In the genomic region with DNA sequence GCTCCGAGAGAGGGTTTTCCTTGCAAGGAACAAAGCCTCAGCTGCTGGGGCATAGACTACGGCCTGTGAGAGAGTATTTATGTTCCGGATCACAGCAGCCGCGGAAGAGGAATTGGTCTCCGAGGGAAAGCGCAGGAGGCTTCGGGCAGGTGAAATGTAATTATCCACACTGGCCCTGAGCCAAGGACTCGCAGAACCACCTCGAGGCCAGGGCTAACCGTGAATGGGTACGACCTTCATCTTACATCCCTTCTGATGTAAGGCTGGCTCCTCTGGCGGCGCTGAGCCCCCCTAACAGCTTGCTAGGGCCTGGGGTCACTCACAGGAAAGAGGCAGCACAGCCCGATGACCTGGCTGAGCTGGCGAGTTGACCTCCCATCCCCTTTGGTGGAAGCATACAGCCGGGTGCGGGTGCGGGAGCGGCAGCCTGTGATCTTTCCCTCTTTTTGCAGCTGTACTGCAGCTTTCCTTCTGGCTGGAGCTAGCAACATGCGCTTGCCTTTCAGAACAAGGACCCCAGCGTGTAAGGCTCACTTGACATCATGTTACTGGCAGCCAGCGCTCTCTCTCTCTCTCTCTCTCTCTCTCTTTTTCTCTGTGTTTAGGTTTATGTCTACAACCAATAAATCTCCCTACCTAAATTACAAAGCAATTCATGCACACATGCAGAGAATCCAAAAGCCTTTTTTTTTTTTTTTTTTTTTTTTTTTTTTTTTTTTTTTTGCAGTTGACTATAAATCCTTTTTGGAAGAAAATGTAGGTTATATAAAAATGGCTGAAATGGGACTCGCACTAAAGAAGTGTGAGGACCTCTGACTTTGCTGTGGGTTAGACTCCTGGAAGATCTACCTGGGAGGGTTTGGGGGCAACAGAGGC, we compare ENCODE assay signal across 10 mouse cellular contexts. TPM values are rescaled to one million over a fixed set of nuclear protein-coding genes. Genes with fewer than 3 reads are reported as not detected.
DNase-seq lines count a peak whose midpoint lies in the region; ATAC-seq and TF ChIP-seq lines count a peak whose summit lies in the region.
"Had no signal": no experiment of that assay in that cellular context is flagged by ENCODE, and none has a peak within 500 bp of the region (broad histone marks: within the 10 kb centered on the region; RNA-seq: fewer than 3 reads in every experiment).

No protein-coding gene starts in this region.

- no peaks in the 10 kb centered on the region for H3K36me3 ChIP-seq in kidney, embryonic 16.5 days (ENCODE audit: insufficient read depth, low read length)
- H3K36me3 ChIP-seq in hindbrain, embryonic 14.5 days (replicated peaks; ENCODE audit: control insufficient read depth, insufficient read depth) = no peaks in the 10 kb centered on the region
- no peaks in the 10 kb centered on the region for H3K36me3 ChIP-seq in neural tube, embryonic 11.5 days (ENCODE audit: control insufficient read depth, insufficient read depth, low read length)
- H3K36me3 ChIP-seq in thymus, adult 2 months (ENCODE audit: control insufficient read depth, insufficient read depth, low read length) = no peaks in the 10 kb centered on the region

- peak overlapping the region; percentile 57 for H3K4me2 ChIP-seq in kidney, embryonic 16.5 days (replicated peaks; ENCODE audit: low read depth, low read length)
- peak overlapping the region; percentile 33 for H3K4me2 ChIP-seq in hindbrain, embryonic 14.5 days (replicated peaks)
- peak overlapping the region; percentile 23 for H3K4me2 ChIP-seq in neural tube, embryonic 11.5 days (ENCODE audit: low read depth)

- no peaks in the 10 kb centered on the region for H3K9me3 ChIP-seq in kidney, embryonic 16.5 days (ENCODE audit: low read length)
- no peaks in the 10 kb centered on the region for H3K9me3 ChIP-seq in hindbrain, embryonic 14.5 days (ENCODE audit: control insufficient read depth, low read length)
- no peaks in the 10 kb centered on the region for H3K9me3 ChIP-seq in neural tube, embryonic 11.5 days (ENCODE audit: control insufficient read depth, low read length)

- no peak for TF ChIP-seq CTCF in thymus, adult 2 months (IDR thresholded peaks at IDR 0.05; ENCODE audit: borderline replicate concordance, control insufficient read depth, extremely low read depth, insufficient read depth, low read length, poor library complexity)

- H3K9ac ChIP-seq in kidney, embryonic 16.5 days (replicated peaks; ENCODE audit: low read length) = peak overlapping the region; percentile 60
- H3K9ac ChIP-seq in hindbrain, embryonic 14.5 days = peak overlapping the region; percentile 16; the same call in 1 of the 2 replicates
- H3K9ac ChIP-seq in neural tube, embryonic 11.5 days (ENCODE audit: low read length) = peak overlapping the region; percentile 41

- WGBS in kidney, embryonic 16.5 days = 19% methylated on average over 24 of the region's 24 CpGs
- WGBS in hindbrain, embryonic 14.5 days = 34% methylated on average over 24 of the region's 24 CpGs
- WGBS in neural tube, embryonic 11.5 days = 43% methylated on average over 24 of the region's 24 CpGs
- WGBS in thymus, adult 2 months = 89% methylated on average over 24 of the region's 24 CpGs

- H3K27me3 ChIP-seq in kidney, embryonic 16.5 days (ENCODE audit: insufficient read depth, low read length) = no peaks in the 10 kb centered on the region; the same call in 1 of the 2 replicates
- H3K27me3 ChIP-seq in hindbrain, embryonic 14.5 days (ENCODE audit: control insufficient read depth, insufficient read depth, low read length) = no peaks in the 10 kb centered on the region
- H3K27me3 ChIP-seq in neural tube, embryonic 11.5 days (ENCODE audit: control insufficient read depth, insufficient read depth, low read length) = no peaks in the 10 kb centered on the region
- no peaks in the 10 kb centered on the region for H3K27me3 ChIP-seq in thymus, adult 2 months (ENCODE audit: control insufficient read depth, insufficient read depth, low read length)
- H3K27me3 ChIP-seq: Patski had no signal

- H3K4me3 ChIP-seq in kidney, embryonic 16.5 days (ENCODE audit: low read length) = peak overlapping the region; percentile 35
- no peak overlapping the region for H3K4me3 ChIP-seq in hindbrain, embryonic 14.5 days (replicated peaks; ENCODE audit: low read length)
- no peak overlapping the region for H3K4me3 ChIP-seq in neural tube, embryonic 11.5 days (ENCODE audit: low read depth, low read length)
- no peak overlapping the region for H3K4me3 ChIP-seq in thymus, adult 2 months (ENCODE audit: control insufficient read depth, insufficient read depth, low read length)
- H3K4me3 ChIP-seq: erythroblast, embryonic 14.5 days had no signal

- peak; percentile 57 for ATAC-seq in kidney, embryonic 16.5 days (ENCODE audit: low FRiP score, low TSS enrichment)
- ATAC-seq in hindbrain, embryonic 14.5 days (ENCODE audit: low FRiP score) = peak; percentile 40; the same call in 1 of the 2 replicates
- ATAC-seq in neural tube, embryonic 11.5 days (ENCODE audit: insufficient read depth, low FRiP score, low TSS enrichment) = peak; percentile 23; the same call in 1 of the 2 replicates
- ATAC-seq in frontal cortex, adult (ENCODE audit: low TSS enrichment) = no peak
- ATAC-seq: Patski had no signal

- no peak for TF ChIP-seq POLR2A in thymus, adult 2 months (IDR thresholded peaks at IDR 0.05; ENCODE audit: control insufficient read depth, extremely low read depth, insufficient read depth, low read length, poor library complexity)

- intact Hi-C loops in left cerebral cortex, postnatal 25 days (cut with DNase I) = no loop called here

- DNase-seq in kidney, adult 9 months = no peak
- DNase-seq in embryo, embryonic 11 days = peak; percentile 55
- peak; percentile 31 for DNase-seq in hindbrain, embryonic 14.5 days (ENCODE audit: low spot score)
- DNase-seq in neural tube, embryonic 11.5 days (ENCODE audit: low spot score) = peak; percentile 48
- no peak for DNase-seq in thymus, adult 2 months
- no peak for DNase-seq in left cerebral cortex, postnatal 25 days (ENCODE audit: low spot score in 2 of 2)

- H3K4me1 ChIP-seq in kidney, embryonic 16.5 days (ENCODE audit: insufficient read depth, low read length) = peaks cover 6% of the 10 kb centered on the region; the same call in 1 of the 2 replicates
- H3K4me1 ChIP-seq in hindbrain, embryonic 14.5 days (replicated peaks; ENCODE audit: control insufficient read depth, insufficient read depth, low read length) = peaks cover 7% of the 10 kb centered on the region
- H3K4me1 ChIP-seq in neural tube, embryonic 11.5 days (ENCODE audit: control insufficient read depth, insufficient read depth, low read length) = no peaks in the 10 kb centered on the region
- no peaks in the 10 kb centered on the region for H3K4me1 ChIP-seq in thymus, adult 2 months (replicated peaks; ENCODE audit: control insufficient read depth, insufficient read depth, low read length)

- H3K27ac ChIP-seq in kidney, embryonic 16.5 days (ENCODE audit: low read length) = 0 out of 2 replicates have a peak overlapping the region, but pooled peaks have one; percentile 14
- H3K27ac ChIP-seq in hindbrain, embryonic 14.5 days = peak overlapping the region; percentile 52; the same call in 1 of the 2 replicates
- 0 out of 2 replicates have a peak overlapping the region, but pooled peaks have one; percentile 34 for H3K27ac ChIP-seq in neural tube, embryonic 11.5 days (ENCODE audit: low read depth, low read length)
- no peak overlapping the region for H3K27ac ChIP-seq in thymus, adult 2 months (ENCODE audit: control insufficient read depth, insufficient read depth, low read length)

RNA-seq across cellular contexts. Expression of a gene that starts 52.9 kb away (rescaled TPM):
- polyA plus RNA-seq in kidney, embryonic 16.5 days (2015; fragmentation: Nextera tagmentation; extraction: Ambion mirVana) = 7.4 and 9.1 TPM in 2 replicates
- polyA plus RNA-seq in hindbrain, embryonic 14.5 days (2014; fragmentation: Nextera tagmentation; extraction: Ambion mirVana) = 6.3 and 8.7 TPM in 2 replicates
- 4.7 and 4.9 TPM in 2 replicates for polyA plus RNA-seq in neural tube, embryonic 11.5 days (2014; fragmentation: Nextera tagmentation; extraction: Ambion mirVana)
- polyA plus RNA-seq in thymus, adult 2 months (2012; rRNA removed) = 1.9 and 2.9 TPM in 2 replicates
- 10 to 100 TPM; 11.5 to 12.8 TPM for total RNA-seq in left cerebral cortex, postnatal 25 days (2021)

Comparison
In these comparisons a context has a peak if more than half of its experiments do, and no peak if none do; other contexts are left out.
1. DNase-seq: peak in embryo, embryonic 11 days (single experiment), hindbrain, embryonic 14.5 days (single experiment) and neural tube, embryonic 11.5 days (single experiment); none in kidney, adult 9 months (single experiment), thymus, adult 2 months (single experiment) and left cerebral cortex, postnatal 25 days (0 of 2).
2. Peak in every context shown above with its lines, with median percentiles within 50 percentile points of each other: H3K4me2 ChIP-seq and H3K9ac ChIP-seq.